Mouse (Mus musculus): ENCODE data around the gene Tut7. TPM values are rescaled to one million over a fixed set of nuclear protein-coding genes. Genes with fewer than 3 reads are reported as not detected.

Gene Tut7
- polyA plus RNA-seq, 1 experiment: 17.8 TPM

- TF ChIP-seq E2F4 (IDR thresholded peaks at IDR 0.05; ENCODE audit: insufficient read depth): no peak
- TF ChIP-seq MAX (IDR thresholded peaks at IDR 0.05; ENCODE audit: low read depth): no peak
- no peak for TF ChIP-seq POLR2AphosphoS2 (IDR thresholded peaks at IDR 0.05; ENCODE audit: insufficient read length, low read depth)
- no peak for TF ChIP-seq TCF12 (IDR thresholded peaks at IDR 0.05; ENCODE audit: insufficient read depth, poor library complexity, severe bottlenecking)
- Histone ChIP-seq H3K4me2 (ENCODE audit: low read depth) (no peak overlapping the region), H3K4me3 (no peak overlapping the region), H3K36me3 (ENCODE audit: control insufficient read depth, insufficient read depth) (peaks cover 68% of the 10 kb centered on the region), H3ac (ENCODE audit: control insufficient read depth, insufficient read length) (no peak overlapping the region), H3K27me3 (ENCODE audit: control insufficient read depth, insufficient read depth, insufficient read length) (no peaks in the 10 kb centered on the region), H3K79me2 (ENCODE audit: control insufficient read depth, insufficient read depth) (no peaks in the 10 kb centered on the region)
Observed at GRCm38 (mm10) chr13:59800077-59800476, 22.9 kb downstream of the Tut7 start.

DNA sequence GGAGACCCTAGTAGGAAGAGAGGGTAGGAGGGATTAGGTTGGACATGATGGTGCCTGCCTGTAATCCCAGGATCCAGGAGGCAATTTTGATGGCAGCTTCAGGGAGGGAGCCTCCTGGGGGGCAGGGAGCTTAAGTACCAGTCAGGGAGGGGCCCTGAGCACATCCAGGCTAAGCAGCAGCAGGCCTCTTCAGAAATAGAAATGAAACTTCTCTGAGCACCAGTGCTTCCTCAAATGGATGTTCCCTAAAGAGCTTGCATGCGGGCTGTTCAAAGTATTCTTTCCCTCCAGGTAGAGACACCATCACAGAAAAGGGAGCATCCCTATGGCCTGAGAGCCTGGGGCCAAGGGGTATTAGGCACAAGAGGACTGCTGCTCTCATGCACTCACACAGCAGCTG, 24.6 kb downstream of the Tut7 start:
- H3K4me2 ChIP-seq (ENCODE audit: low read depth): no peak overlapping the region
- no peaks in the 10 kb centered on the region for H3K27me3 ChIP-seq (ENCODE audit: control insufficient read depth, insufficient read depth, insufficient read length)
- H3ac ChIP-seq (ENCODE audit: control insufficient read depth, insufficient read length): no peak overlapping the region
- no peaks in the 10 kb centered on the region for H3K79me2 ChIP-seq (ENCODE audit: control insufficient read depth, insufficient read depth)
- no peak overlapping the region for H3K4me3 ChIP-seq
- H3K36me3 ChIP-seq (ENCODE audit: control insufficient read depth, insufficient read depth): peaks cover 62% of the 10 kb centered on the region
- TF ChIP-seq MYOG (IDR thresholded peaks at IDR 0.05; ENCODE audit: control insufficient read depth in 1 of 3, insufficient read depth in 1 of 3, insufficient read length in 2 of 3, low read depth in 2 of 3) (no peak), POLR2A (IDR thresholded peaks at IDR 0.05; ENCODE audit: insufficient read length, low read depth) (no peak), TCF12 (IDR thresholded peaks at IDR 0.05; ENCODE audit: insufficient read depth, poor library complexity, severe bottlenecking) (no peak), SRF (IDR thresholded peaks at IDR 0.05; ENCODE audit: control insufficient read depth, insufficient read length, low read depth) (no peak), REST (IDR thresholded peaks at IDR 0.05; ENCODE audit: insufficient read depth, insufficient read length) (no peak), MYOD1 (IDR thresholded peaks at IDR 0.05; ENCODE audit: control insufficient read depth in 1 of 3, insufficient read length in 2 of 3, low read depth in 2 of 3) (no peak), MAX (IDR thresholded peaks at IDR 0.05; ENCODE audit: low read depth) (no peak), CEBPB (IDR thresholded peaks at IDR 0.05; ENCODE audit: insufficient read depth, poor library complexity, severe bottlenecking) (no peak), USF1 (IDR thresholded peaks at IDR 0.05; ENCODE audit: low read depth) (no peak), E2F4 (IDR thresholded peaks at IDR 0.05; ENCODE audit: insufficient read depth) (no peak), TCF3 (IDR thresholded peaks at IDR 0.05; ENCODE audit: insufficient read length, low read depth) (no peak), POLR2AphosphoS2 (IDR thresholded peaks at IDR 0.05; ENCODE audit: insufficient read length, low read depth) (no peak)

GRCm38 (mm10) chr13:59796466-59796848, 26.5 kb downstream of the Tut7 start:
- Histone ChIP-seq H3K36me3 (ENCODE audit: control insufficient read depth, insufficient read depth) (peaks cover 56% of the 10 kb centered on the region), H3K4me2 (ENCODE audit: low read depth) (no peak overlapping the region), H3K4me3 (no peak overlapping the region), H3K27me3 (ENCODE audit: control insufficient read depth, insufficient read depth, insufficient read length) (no peaks in the 10 kb centered on the region), H3K79me2 (ENCODE audit: control insufficient read depth, insufficient read depth) (no peaks in the 10 kb centered on the region), H3ac (ENCODE audit: control insufficient read depth, insufficient read length) (no peak overlapping the region)
- TF ChIP-seq MAX (IDR thresholded peaks at IDR 0.05; ENCODE audit: low read depth) (no peak), POLR2AphosphoS2 (IDR thresholded peaks at IDR 0.05; ENCODE audit: insufficient read length, low read depth) (no peak), POLR2A (IDR thresholded peaks at IDR 0.05; ENCODE audit: insufficient read length, low read depth) (no peak), REST (IDR thresholded peaks at IDR 0.05; ENCODE audit: insufficient read depth, insufficient read length) (no peak), USF1 (IDR thresholded peaks at IDR 0.05; ENCODE audit: low read depth) (no peak)

- H3K4me3 ChIP-seq: no peak overlapping the region
- TF ChIP-seq MAX (IDR thresholded peaks at IDR 0.05; ENCODE audit: low read depth) (no peak), MYOD1 (IDR thresholded peaks at IDR 0.05; ENCODE audit: control insufficient read depth in 1 of 3, insufficient read length in 2 of 3, low read depth in 2 of 3) (no peak), E2F4 (IDR thresholded peaks at IDR 0.05; ENCODE audit: insufficient read depth) (no peak), POLR2AphosphoS2 (IDR thresholded peaks at IDR 0.05; ENCODE audit: insufficient read length, low read depth) (no peak), REST (IDR thresholded peaks at IDR 0.05; ENCODE audit: insufficient read depth, insufficient read length) (no peak), POLR2A (IDR thresholded peaks at IDR 0.05; ENCODE audit: insufficient read length, low read depth) (no peak), CEBPB (IDR thresholded peaks at IDR 0.05; ENCODE audit: insufficient read depth, poor library complexity, severe bottlenecking) (no peak)
- no peak overlapping the region for H3ac ChIP-seq (ENCODE audit: control insufficient read depth, insufficient read length)
- no peaks in the 10 kb centered on the region for H3K27me3 ChIP-seq (ENCODE audit: control insufficient read depth, insufficient read depth, insufficient read length)
- H3K4me2 ChIP-seq (ENCODE audit: low read depth): no peak overlapping the region
- peaks cover 57% of the 10 kb centered on the region for H3K36me3 ChIP-seq (ENCODE audit: control insufficient read depth, insufficient read depth)
- no peaks in the 10 kb centered on the region for H3K79me2 ChIP-seq (ENCODE audit: control insufficient read depth, insufficient read depth)
Observed at GRCm38 (mm10) chr13:59795807-59796465, 27.0 kb downstream of the Tut7 start.

DNA sequence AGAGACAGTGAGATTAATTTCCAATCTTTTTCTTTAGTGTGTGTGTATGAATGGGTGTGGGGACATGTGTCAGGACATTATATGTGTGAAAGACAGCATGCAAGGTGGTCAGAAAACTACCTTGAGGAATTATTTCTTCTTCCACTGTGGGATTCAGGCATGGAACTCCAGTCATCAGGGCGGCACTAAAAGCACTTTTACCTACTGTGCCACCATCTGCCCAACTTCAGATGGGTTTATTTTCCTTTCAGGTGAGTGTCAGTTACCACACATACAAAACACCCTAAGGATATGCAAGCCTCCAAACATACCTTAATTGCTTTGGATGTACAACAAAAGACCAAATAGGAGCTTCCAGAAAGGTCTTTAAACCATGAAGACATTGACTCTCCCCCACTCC, 28.2 kb downstream of the Tut7 start:
- no peak overlapping the region for H3K4me3 ChIP-seq
- no peaks in the 10 kb centered on the region for H3K27me3 ChIP-seq (ENCODE audit: control insufficient read depth, insufficient read depth, insufficient read length)
- H3K4me2 ChIP-seq (ENCODE audit: low read depth): no peak overlapping the region
- no peak overlapping the region for H3ac ChIP-seq (ENCODE audit: control insufficient read depth, insufficient read length)
- TF ChIP-seq TCF3 (IDR thresholded peaks at IDR 0.05; ENCODE audit: insufficient read length, low read depth) (no peak), MYOD1 (IDR thresholded peaks at IDR 0.05; ENCODE audit: control insufficient read depth in 1 of 3, insufficient read length in 2 of 3, low read depth in 2 of 3) (no peak), E2F4 (IDR thresholded peaks at IDR 0.05; ENCODE audit: insufficient read depth) (no peak), POLR2A (IDR thresholded peaks at IDR 0.05; ENCODE audit: insufficient read length, low read depth) (no peak), SRF (IDR thresholded peaks at IDR 0.05; ENCODE audit: control insufficient read depth, insufficient read length, low read depth) (no peak), MAX (IDR thresholded peaks at IDR 0.05; ENCODE audit: low read depth) (no peak), MYOG (IDR thresholded peaks at IDR 0.05; ENCODE audit: control insufficient read depth in 1 of 3, insufficient read depth in 1 of 3, insufficient read length in 2 of 3, low read depth in 2 of 3) (no peak), USF1 (IDR thresholded peaks at IDR 0.05; ENCODE audit: low read depth) (no peak), POLR2AphosphoS2 (IDR thresholded peaks at IDR 0.05; ENCODE audit: insufficient read length, low read depth) (no peak), TCF12 (IDR thresholded peaks at IDR 0.05; ENCODE audit: insufficient read depth, poor library complexity, severe bottlenecking) (no peak), CEBPB (IDR thresholded peaks at IDR 0.05; ENCODE audit: insufficient read depth, poor library complexity, severe bottlenecking) (no peak), REST (IDR thresholded peaks at IDR 0.05; ENCODE audit: insufficient read depth, insufficient read length) (no peak)
- H3K79me2 ChIP-seq (ENCODE audit: control insufficient read depth, insufficient read depth): no peaks in the 10 kb centered on the region
- peaks cover 59% of the 10 kb centered on the region for H3K36me3 ChIP-seq (ENCODE audit: control insufficient read depth, insufficient read depth)

All from myocyte (in vitro differentiated cells).